Mouse (Mus musculus) E14TG2a.4 (cell line): ENCODE results near the gene Susd3.

Experiments
- CTCF ChIP-seq: conservative IDR thresholded peaks from 2 replicates; pipeline ENCODE4 v1.5.1; 2014; ENCODE audit warnings: low read length
- NANOG ChIP-seq: IDR thresholded peaks from 2 replicates; pipeline ENCODE4 v1.6.1; 2014; ENCODE audit warnings: borderline replicate concordance, low read length, mixed read lengths
- POU5F1 ChIP-seq: IDR thresholded peaks from 2 replicates; pipeline ENCODE4 v1.6.1; 2014; ENCODE audit warnings: low read length, borderline replicate concordance

DNA sequence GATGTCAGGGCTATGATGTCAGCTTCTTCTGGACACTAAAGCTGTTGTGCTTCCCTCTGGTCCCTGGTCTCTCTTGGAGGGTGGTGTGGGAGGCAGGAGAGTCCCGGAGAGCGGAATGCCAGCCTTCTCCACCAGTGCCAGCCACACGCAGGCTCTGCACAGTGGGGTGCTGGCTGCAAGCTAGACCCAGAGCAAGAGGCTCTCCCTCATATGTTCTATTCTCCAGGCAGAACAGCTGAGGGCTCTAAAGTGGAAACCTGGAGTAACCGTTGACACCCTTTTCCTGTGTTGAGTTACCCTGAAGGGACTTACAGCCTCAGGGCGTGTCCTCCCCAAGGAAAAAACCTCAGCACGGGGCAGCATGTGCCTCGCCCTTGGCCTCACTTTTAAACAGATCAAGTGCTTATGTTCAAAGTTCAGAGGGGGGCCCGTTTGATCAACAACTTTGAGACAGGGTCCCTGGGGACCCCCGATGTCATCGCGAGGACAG lies 61.7 kb downstream of the Susd3 start:
- TF ChIP-seq POU5F1, result no peak
- no peak for TF ChIP-seq CTCF
- no peak for TF ChIP-seq NANOG
